Mouse (Mus musculus): ENCODE measurements around the gene Fes.

Fes gene

GRCm38 (mm10) chr7:80387633-80388543, at the start of gene Fes:
Fes (minus strand) TSS chr7:80387946.
- DNase-seq = no peak

GRCm38 (mm10) chr7:80436571-80436970, 48.8 kb upstream of the Fes start:
- no peak for DNase-seq

GRCm38 (mm10) chr7:80435594-80435993, 47.8 kb upstream of the Fes start:
- DNase-seq = no peak

- no peak for DNase-seq
These were observed 41.9 kb upstream of the Fes start for GRCm38 (mm10) chr7:80429661-80430060.

- DNase-seq = no peak
These were observed 40.0 kb upstream of the Fes start for GRCm38 (mm10) chr7:80427730-80428129.

GRCm38 (mm10) chr7:80426363-80426762, 38.6 kb upstream of the Fes start:
- no peak for DNase-seq

GRCm38 (mm10) chr7:80424722-80425121, 37.0 kb upstream of the Fes start:
- no peak for DNase-seq

- DNase-seq = peak; percentile 32
These were observed 35.2 kb upstream of the Fes start for GRCm38 (mm10) chr7:80422759-80423480.

GRCm38 (mm10) chr7:80421576-80421975, 33.8 kb upstream of the Fes start:
- no peak for DNase-seq

GRCm38 (mm10) chr7:80420586-80420985, 32.8 kb upstream of the Fes start:
- no peak for DNase-seq

GRCm38 (mm10) chr7:80419278-80419677, 31.5 kb upstream of the Fes start:
- no peak for DNase-seq

- no peak for DNase-seq
These were observed 30.3 kb upstream of the Fes start for GRCm38 (mm10) chr7:80418036-80418435.

GRCm38 (mm10) chr7:80417601-80418000, 29.9 kb upstream of the Fes start:
- DNase-seq = no peak

GRCm38 (mm10) chr7:80416969-80417368, 29.2 kb upstream of the Fes start:
- no peak for DNase-seq

GRCm38 (mm10) chr7:80414303-80414855, 26.6 kb upstream of the Fes start:
- DNase-seq = no peak

GRCm38 (mm10) chr7:80413512-80414302, 26.0 kb upstream of the Fes start:
- DNase-seq = no peak

GRCm38 (mm10) chr7:80412781-80413180, 25.0 kb upstream of the Fes start:
- no peak for DNase-seq

GRCm38 (mm10) chr7:80412279-80412678, 24.5 kb upstream of the Fes start:
- DNase-seq = peak; percentile 89

- DNase-seq = no peak
These were observed 22.6 kb upstream of the Fes start for GRCm38 (mm10) chr7:80410380-80410779.

- no peak for DNase-seq
These were observed 20.0 kb upstream of the Fes start for GRCm38 (mm10) chr7:80407712-80408111.

- DNase-seq = no peak
These were observed 18.4 kb upstream of the Fes start for GRCm38 (mm10) chr7:80406186-80406585.

GRCm38 (mm10) chr7:80405188-80405695, 17.5 kb upstream of the Fes start, which contains the start of gene Furin:
Furin (minus strand) TSS chr7:80405436.
- no peak for DNase-seq

Measured in right cerebral cortex, adult 18-20 months (tissue).